Mouse (Mus musculus) midbrain, embryonic 11.5 days (tissue): ENCODE results near the gene Lingo1. TPM values are rescaled to one million over a fixed set of nuclear protein-coding genes. Genes with fewer than 3 reads are reported as not detected.

ENCODE experiments used
- ATAC-seq: fragments of 200-750 bp; cut with Nextera tagmentation; 2 replicates; pipeline ENCODE4 v1.8.0; 2017; ENCODE audit warnings: moderate TSS enrichment, moderate library complexity; ENCODE audit not compliant: low FRiP score
- DNase-seq: peaks from one replicate; pipeline ENCODE4 v3.0.0; 2015; ENCODE audit warnings: low spot score; ENCODE audit errors: missing footprints
- H3K27ac ChIP-seq: fragments of 300-500 bp; sonication (generic); 2 replicates; pipeline ENCODE4 v1.5.1; 2014; ENCODE audit warnings: low read depth, low read length
- H3K27me3 ChIP-seq: fragments of 300-500 bp; sonication (generic); 2 replicates; pipeline ENCODE4 v1.6.1; 2014; ENCODE audit warnings: mild to moderate bottlenecking, low read length, moderate library complexity, mixed read lengths; ENCODE audit not compliant: control insufficient read depth, insufficient read depth
- H3K36me3 ChIP-seq: fragments of 300-500 bp; sonication (generic); 2 replicates; pipeline ENCODE4 v1.6.1; 2014; ENCODE audit warnings: mild to moderate bottlenecking, low read length, moderate library complexity, mixed read lengths; ENCODE audit not compliant: control insufficient read depth, insufficient read depth
- H3K4me1 ChIP-seq: fragments of 300-500 bp; sonication (generic); 2 replicates; pipeline ENCODE4 v1.6.1; 2014; ENCODE audit warnings: low read length; ENCODE audit not compliant: control insufficient read depth, insufficient read depth
- H3K4me2 ChIP-seq: fragments of 300-500 bp; sonication (generic); 2 replicates; pipeline ENCODE4 v1.6.1; 2014; ENCODE audit warnings: mild to moderate bottlenecking, moderate library complexity
- H3K4me3 ChIP-seq: fragments of 300-500 bp; sonication (generic); 2 replicates; pipeline ENCODE4 v1.5.1; 2014; ENCODE audit warnings: low read depth, low read length
- H3K9ac ChIP-seq: fragments of 300-500 bp; sonication (generic); 2 replicates; pipeline ENCODE4 v1.6.1; 2014; ENCODE audit warnings: low read length
- H3K9me3 ChIP-seq: fragments of 300-500 bp; sonication (generic); 2 replicates; pipeline ENCODE4 v1.6.1; 2016; ENCODE audit warnings: low read length; ENCODE audit not compliant: control insufficient read depth
- WGBS: fragments of 180-500 bp; shearing (Covaris S2); extraction: QIAGEN DNeasy Blood & Tissue Kit; methylation state at CpG from one replicate; pipeline ENCODE4 v1.1.7; 2014; 5-methylcytosine and 5-hydroxymethylcytosine counted together
- polyA plus RNA-seq: library from polyadenylated mRNA; unstranded; fragments of >200 nt; fragmentation: Nextera tagmentation; extraction: Ambion mirVana; gene quantifications from 2 replicates; pipeline ENCODE4 v1.2.1, GENCODE M21; 2014

Gene Lingo1
- polyA plus RNA-seq, 1 experiment from 2014 or later, result 4.3 TPM

DNA sequence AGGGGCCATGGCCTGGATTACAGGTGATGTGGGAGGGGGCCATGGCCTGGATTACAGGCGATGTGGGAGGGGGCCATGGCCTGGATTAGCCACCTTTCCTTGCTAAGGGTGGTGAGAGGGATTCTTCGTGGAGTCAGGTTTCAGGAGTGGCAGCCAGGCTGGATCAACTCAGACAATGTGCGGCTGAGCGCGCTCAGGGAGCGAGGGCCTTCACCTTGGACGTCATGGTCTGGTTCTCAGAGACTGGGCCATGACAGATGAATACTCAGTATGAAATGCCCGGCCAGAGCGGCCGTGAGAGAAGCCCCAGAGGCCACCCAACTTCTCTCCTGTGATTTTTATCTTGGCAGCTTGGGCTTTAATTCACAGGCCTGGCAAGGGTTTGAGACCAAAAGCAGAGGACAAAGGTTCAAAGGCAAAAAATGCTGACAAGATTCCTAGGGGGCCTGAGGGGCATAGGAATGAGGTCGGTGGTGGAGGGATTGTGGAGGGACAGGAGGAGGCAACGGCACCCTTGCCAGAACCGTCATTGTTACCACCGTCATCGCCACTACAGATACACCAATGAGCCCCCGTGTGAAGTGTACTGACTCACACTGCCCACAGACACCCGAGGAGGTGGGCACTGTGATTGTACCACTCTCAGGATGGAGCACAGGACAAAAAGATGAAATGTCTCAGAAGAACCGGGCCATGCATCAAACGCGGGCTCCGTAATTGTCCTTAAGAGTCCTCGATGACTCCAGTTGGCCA lies 117.2 kb downstream of the Lingo1 start:
- no peak for ATAC-seq
- no peak for DNase-seq
- H3K9ac ChIP-seq, result no peak overlapping the region
- no peak overlapping the region for H3K27ac ChIP-seq
- no peak overlapping the region for H3K4me3 ChIP-seq
- H3K4me2 ChIP-seq, result no peak overlapping the region
- no peaks in the 10 kb centered on the region for H3K36me3 ChIP-seq
- no peaks in the 10 kb centered on the region for H3K4me1 ChIP-seq
- H3K9me3 ChIP-seq, result no peaks in the 10 kb centered on the region
- WGBS, result 90% methylated on average over 22 of the region's 22 CpGs
- no peaks in the 10 kb centered on the region for H3K27me3 ChIP-seq

GRCm38 (mm10) chr9:56675696-56676095 lies 120.6 kb downstream of the Lingo1 start:
- Histone ChIP-seq H3K27ac (no peak overlapping the region), H3K4me3 (no peak overlapping the region), H3K9ac (no peak overlapping the region), H3K4me2 (no peak overlapping the region), H3K27me3 (no peaks in the 10 kb centered on the region), H3K9me3 (no peaks in the 10 kb centered on the region), H3K4me1 (no peaks in the 10 kb centered on the region), H3K36me3 (no peaks in the 10 kb centered on the region)
- ATAC-seq (no peak), DNase-seq (no peak)
- WGBS, result 88% methylated on average over 7 of the region's 7 CpGs

DNA sequence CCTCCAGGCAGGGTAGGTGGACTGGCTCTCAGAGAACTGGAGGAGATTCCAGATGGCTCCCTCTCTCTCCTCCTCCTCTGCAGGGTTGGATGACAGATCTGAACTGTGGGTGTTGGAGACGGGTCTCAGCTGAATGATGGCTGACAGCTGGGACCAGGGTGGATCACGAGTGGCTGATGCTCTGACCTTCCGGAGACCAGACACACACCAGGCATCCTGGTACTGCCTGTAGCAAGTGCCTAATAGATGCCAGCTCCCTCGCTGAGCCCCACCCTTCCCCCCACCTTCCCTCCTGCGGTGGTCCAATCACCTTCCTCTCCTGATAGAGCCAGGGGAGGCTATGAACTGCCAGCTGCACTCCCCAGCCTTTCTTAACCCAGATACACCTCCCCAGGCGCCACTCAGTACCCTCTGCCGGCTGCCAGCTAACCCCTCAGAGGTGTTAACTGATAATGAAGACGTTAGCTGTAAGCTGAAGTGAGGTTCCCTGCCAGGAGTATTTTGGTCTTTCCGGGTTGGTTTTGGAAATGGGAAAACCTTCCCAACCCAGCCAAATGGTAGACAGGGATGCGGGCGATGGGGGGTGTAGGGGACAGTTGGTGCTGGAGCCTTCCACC lies 126.6 kb downstream of the Lingo1 start:
- DNase-seq (no peak), ATAC-seq (no peak)
- Histone ChIP-seq H3K4me3 (no peak overlapping the region), H3K4me1 (no peaks in the 10 kb centered on the region), H3K27me3 (no peaks in the 10 kb centered on the region), H3K9me3 (no peaks in the 10 kb centered on the region), H3K36me3 (no peaks in the 10 kb centered on the region), H3K4me2 (no peak overlapping the region), H3K9ac (no peak overlapping the region), H3K27ac (no peak overlapping the region)
- WGBS, result 54% methylated on average over 11 of the region's 11 CpGs

DNA sequence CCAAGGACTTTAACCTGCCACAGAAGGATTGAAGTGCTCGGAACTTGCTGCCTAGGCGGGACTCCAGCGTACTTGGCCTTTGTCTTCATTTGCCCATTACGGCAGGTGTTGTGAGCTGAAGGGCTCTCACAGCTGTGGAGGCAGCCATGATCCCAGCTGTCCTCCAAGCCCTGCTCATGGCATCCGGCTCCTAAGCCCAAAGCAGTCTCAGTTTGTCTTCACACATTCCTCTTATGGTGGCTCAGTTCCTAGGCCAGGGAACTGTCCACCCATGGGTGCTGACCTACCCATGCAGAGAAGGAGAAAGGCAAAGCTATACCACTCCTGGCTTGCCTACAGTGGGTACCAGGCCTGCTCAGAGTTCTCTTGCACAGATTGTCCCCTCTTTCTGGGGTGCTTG lies 132.1 kb downstream of the Lingo1 start:
- Histone ChIP-seq H3K4me2 (no peak overlapping the region), H3K27me3 (no peaks in the 10 kb centered on the region), H3K9me3 (no peaks in the 10 kb centered on the region), H3K27ac (no peak overlapping the region), H3K4me3 (no peak overlapping the region), H3K4me1 (no peaks in the 10 kb centered on the region), H3K9ac (no peak overlapping the region), H3K36me3 (no peaks in the 10 kb centered on the region)
- DNase-seq (no peak), ATAC-seq (no peak)
- 84% methylated on average over 5 of the region's 5 CpGs for WGBS

- H3K27me3 ChIP-seq, result no peaks in the 10 kb centered on the region
- no peak overlapping the region for H3K27ac ChIP-seq
- H3K36me3 ChIP-seq, result no peaks in the 10 kb centered on the region
- H3K4me2 ChIP-seq, result no peak overlapping the region
- no peaks in the 10 kb centered on the region for H3K4me1 ChIP-seq
- ATAC-seq (no peak), DNase-seq (no peak)
- H3K4me3 ChIP-seq, result no peak overlapping the region
- 73% methylated on average over 7 of the region's 7 CpGs for WGBS
- no peaks in the 10 kb centered on the region for H3K9me3 ChIP-seq
- H3K9ac ChIP-seq, result no peak overlapping the region
Observed at GRCm38 (mm10) chr9:56662946-56663345, 133.3 kb downstream of the Lingo1 start.

DNA sequence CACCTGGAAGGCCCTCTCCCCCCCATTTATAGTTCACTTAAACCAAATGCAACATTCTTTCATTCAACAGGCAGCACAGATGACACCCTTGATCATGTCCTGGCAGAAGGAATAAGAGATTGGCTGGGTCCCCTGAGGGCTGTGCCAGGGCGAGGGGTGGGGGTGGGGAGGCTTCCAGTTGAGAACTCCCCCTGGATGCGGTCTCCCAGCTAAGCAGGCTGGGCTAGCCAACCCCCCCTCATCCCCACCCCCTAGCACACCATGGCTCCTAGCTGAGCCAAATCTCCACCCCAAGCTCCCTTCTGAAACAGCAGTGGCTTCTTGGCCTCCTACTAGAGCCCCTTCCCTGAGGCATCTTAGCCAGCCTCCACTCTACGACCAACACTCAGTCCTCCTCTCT lies 133.9 kb downstream of the Lingo1 start:
- Histone ChIP-seq H3K36me3 (no peaks in the 10 kb centered on the region), H3K4me3 (no peak overlapping the region), H3K9ac (no peak overlapping the region), H3K4me2 (no peak overlapping the region), H3K27me3 (no peaks in the 10 kb centered on the region), H3K27ac (no peak overlapping the region), H3K4me1 (no peaks in the 10 kb centered on the region), H3K9me3 (no peaks in the 10 kb centered on the region)
- 65% methylated on average over 3 of the region's 3 CpGs for WGBS
- ATAC-seq (no peak), DNase-seq (no peak)

- WGBS, result 84% methylated on average over 3 of the region's 3 CpGs
- Histone ChIP-seq H3K4me1 (0 out of 2 replicates have a peak, but pooled peaks cover 3% of the 10 kb centered on the region), H3K27ac (no peak overlapping the region), H3K9me3 (no peaks in the 10 kb centered on the region), H3K4me3 (no peak overlapping the region), H3K36me3 (no peaks in the 10 kb centered on the region), H3K4me2 (no peak overlapping the region), H3K9ac (no peak overlapping the region), H3K27me3 (no peaks in the 10 kb centered on the region)
- DNase-seq, result no peak
- no peak for ATAC-seq
Observed at GRCm38 (mm10) chr9:56661217-56661840, 134.9 kb downstream of the Lingo1 start.

DNA sequence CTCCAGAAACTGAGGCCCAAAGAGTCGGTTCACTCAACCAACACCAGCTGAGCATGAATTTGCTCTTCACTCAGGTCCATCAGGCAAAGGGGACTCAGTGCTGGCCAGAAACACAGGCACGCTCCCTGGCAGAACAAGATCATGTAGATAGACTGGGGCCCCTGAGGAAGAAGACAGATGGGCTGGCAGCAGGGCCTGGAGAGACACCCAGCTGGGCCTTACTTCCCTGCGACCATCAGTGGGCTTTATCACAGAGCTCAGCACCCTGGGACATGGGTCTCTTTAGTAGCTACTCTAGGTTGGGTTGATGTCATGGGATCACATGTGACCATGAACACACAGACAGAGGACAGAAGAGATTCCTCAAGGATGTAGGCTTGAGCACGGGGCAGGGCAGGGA lies 137.7 kb downstream of the Lingo1 start:
- Histone ChIP-seq H3K4me3 (no peak overlapping the region), H3K9ac (no peak overlapping the region), H3K4me2 (no peak overlapping the region), H3K27me3 (no peaks in the 10 kb centered on the region), H3K36me3 (no peaks in the 10 kb centered on the region), H3K9me3 (no peaks in the 10 kb centered on the region), H3K4me1 (peaks cover 8% of the 10 kb centered on the region), H3K27ac (no peak overlapping the region)
- 85% methylated on average over 4 of the region's 4 CpGs for WGBS
- no peak for ATAC-seq
- no peak for DNase-seq

DNA sequence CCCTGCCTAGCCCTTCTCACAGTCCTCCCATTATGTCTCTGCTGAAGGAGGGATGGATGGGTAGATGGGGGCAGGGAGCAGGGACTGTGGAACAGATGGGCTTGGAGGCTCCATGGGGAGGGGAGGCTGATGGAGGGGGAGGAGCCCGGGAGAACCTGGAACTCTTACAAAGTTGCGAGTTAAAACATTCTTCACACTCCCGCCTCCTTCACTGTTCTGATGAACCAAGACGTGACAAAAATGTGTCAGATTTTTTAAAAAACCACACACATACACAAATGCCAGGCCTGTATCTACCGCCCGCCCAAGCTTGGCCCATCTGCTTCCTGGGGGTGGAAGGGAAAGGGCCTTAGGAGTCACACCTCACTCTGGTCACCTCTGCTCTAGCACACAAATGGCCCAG lies 138.3 kb downstream of the Lingo1 start:
- DNase-seq (no peak), ATAC-seq (no peak)
- Histone ChIP-seq H3K4me1 (peaks cover 8% of the 10 kb centered on the region), H3K27ac (no peak overlapping the region), H3K9ac (no peak overlapping the region), H3K27me3 (no peaks in the 10 kb centered on the region), H3K9me3 (no peaks in the 10 kb centered on the region), H3K4me2 (no peak overlapping the region), H3K4me3 (no peak overlapping the region), H3K36me3 (no peaks in the 10 kb centered on the region)
- whole genome bisulfite sequencing, result 80% methylated on average over 6 of the region's 6 CpGs
